Mouse (Mus musculus) common myeloid progenitor, adult 5-6 weeks (primary cell): ENCODE measurements around the gene Spred3. TPM values are rescaled to one million over a fixed set of nuclear protein-coding genes. Genes with fewer than 3 reads are reported as not detected.
"Not testable (repeated sequence)": the region's sequence is repeated elsewhere in the genome, so short reads cannot be mapped to it uniquely, and the experiment has no call there.

Source experiments
- ATAC-seq: replicated peaks from 2 replicates; pipeline ENCODE4 v1.8.0; 2016; ENCODE audit warnings: low read depth, mild to moderate bottlenecking, moderate TSS enrichment, inconsistent platforms; ENCODE audit not compliant: poor library complexity, severe bottlenecking
- total RNA-seq: library from RNA; stranded (forward); fragments of 200-1000, 187-1606 nt; gene quantifications from 2 replicates; pipeline ENCODE4 v1.2.3, GENCODE M21; 2017

Gene Spred3
- total RNA-seq, 1 experiment from 2014 or later: 3.8 TPM

DNA sequence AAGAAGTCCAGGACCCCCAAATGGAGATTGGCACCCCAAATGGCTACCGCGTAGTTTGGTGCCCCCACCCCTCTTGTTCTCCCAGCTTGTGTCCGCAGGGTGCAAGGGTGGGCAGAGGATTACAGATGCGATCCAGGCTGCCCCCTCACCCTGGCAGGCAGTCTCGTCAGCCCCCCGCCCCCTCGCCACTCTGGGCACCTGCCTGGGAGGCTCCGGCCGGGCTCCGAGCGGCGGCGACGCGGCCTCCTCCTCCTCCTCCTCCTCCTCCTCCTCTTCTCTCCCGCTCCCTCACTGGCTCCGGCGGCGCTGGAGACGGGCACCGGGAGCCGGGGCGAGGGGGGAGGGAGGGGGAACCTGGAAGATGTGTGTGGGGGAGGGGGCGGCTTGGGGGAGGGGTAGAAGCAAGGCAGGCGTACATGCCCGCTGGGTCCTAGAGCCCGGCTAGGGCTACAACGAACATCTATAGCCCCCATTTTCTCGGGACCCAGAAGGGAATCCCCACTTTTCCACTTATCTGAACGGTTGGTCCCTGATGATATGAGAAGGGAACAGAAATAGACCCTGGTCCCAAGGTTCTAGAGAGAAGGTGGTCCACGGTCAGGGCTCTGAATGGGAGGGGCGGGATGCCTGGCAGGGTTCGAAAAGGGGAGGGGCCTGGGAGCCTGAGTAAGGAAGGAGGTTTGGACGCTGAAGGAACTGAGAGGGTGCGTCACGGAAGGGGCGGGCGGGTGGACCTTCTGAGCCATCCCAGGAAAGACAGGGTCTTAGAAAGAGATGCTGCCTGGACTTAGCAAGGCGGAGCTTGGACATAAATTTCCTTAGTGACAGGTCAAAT is 763 bp downstream of the Spred3 start:
- ATAC-seq: peak; percentile 69

DNA sequence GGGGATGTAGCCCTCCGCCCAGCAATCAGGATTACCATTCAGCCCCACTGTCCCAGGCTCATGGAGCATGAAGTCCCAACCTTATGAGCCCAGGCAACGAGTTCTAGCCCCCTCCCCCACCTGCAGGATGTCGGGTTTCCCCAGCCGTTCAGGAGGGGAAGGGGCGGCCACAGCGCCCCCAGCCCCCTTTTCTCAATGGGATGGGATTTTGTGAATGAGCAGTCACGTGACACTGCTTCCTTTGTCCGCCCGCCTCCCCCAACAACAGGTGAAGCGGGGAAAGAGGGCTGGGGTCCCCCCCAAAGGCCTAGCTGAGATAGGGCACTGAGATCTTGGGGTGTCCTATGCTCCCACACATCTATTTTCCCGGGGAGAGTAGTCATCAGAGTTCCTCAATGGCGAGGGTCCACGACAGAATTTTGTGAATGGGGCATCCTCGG is 1.4 kb downstream of the Spred3 start:
- no peak for ATAC-seq

- ATAC-seq: no peak
Observed at GRCm38 (mm10) chr7:29168121-29168695, 2.0 kb downstream of the Spred3 start.

GRCm38 (mm10) chr7:29167656-29168055 is 2.6 kb downstream of the Spred3 start:
- no peak for ATAC-seq

DNA sequence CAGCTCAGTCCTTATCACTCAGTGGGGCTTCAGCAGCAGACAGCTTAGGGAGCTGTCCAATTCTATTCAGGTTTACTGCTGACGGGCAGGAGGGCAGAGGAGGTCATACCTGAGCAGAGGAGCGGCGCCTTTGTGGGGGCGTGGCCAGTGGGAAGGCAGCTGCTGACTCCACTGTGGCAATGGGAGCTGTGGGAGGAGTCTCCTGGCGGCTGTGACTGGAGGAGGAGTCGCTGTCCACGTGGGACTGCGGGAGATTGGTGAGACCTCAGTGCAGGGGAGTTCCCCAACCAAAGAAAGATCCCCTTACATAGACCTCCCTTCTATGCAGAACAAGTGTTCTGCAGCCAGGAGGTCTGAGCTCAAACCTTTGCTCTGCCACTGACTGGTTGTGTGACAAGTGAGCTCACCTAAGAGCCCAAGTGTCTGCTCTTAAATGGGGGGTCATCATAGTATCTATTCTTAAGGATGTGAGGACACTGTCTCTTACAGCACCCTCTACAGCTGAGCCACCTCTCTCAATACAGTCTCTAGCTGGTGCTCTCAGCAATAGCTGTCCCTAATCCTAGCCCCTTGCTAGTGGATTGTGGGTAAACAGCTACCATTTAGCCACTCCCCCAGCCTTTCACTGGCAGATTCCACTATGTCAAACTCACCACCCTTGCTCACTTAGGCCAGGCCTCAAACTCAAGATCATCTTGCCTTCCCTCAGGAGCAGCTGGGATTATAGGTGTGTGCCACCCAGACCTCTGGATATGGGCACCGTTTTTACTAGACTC is 7.3 kb downstream of the Spred3 start:
- peak; percentile 97 for ATAC-seq

DNA sequence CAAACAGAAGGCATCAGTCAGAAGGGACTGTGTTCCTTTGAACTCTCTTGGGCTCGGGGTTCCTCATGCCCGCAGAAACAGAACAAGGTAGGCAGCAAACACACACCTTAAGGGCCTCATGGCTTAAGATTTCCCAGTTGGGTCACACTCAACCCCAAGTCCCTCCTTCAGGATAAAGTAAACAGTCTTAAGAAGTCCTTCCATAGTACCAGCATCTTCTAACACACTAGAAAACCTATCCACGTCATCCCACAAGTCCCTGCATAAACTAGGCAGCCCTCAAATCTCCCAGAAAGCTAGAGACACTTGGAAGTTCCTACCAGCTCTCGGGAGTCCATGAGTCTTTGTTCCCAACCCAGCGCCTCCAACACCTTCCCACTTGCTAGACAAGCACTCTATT is 7.9 kb downstream of the Spred3 start:
- ATAC-seq: no peak

DNA sequence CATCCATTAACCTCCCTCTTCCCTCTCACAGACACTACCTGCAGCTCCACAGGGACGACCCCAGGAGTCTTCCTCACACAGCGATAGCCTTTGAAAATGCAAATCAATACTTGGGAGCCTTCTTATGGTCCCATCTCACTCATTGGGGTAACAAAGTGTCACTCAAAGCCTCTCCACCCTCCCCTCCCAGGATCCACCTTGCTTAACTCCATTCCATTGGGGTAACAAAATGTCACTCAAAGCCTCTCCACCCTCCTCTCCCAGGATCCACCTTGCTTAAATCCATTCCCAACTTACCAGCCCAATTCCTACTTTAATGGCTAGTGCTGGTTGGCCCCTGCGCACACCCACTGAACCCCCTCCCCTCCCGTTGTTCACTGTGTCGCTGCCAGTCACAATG is 11.9 kb downstream of the Spred3 start:
- no peak for ATAC-seq

GRCm38 (mm10) chr7:29155838-29156782 is 14.1 kb downstream of the Spred3 start, which contains the start of gene Fam98c:
Fam98c (minus strand) TSS chr7:29156234.
- peak; percentile 96 for ATAC-seq

DNA sequence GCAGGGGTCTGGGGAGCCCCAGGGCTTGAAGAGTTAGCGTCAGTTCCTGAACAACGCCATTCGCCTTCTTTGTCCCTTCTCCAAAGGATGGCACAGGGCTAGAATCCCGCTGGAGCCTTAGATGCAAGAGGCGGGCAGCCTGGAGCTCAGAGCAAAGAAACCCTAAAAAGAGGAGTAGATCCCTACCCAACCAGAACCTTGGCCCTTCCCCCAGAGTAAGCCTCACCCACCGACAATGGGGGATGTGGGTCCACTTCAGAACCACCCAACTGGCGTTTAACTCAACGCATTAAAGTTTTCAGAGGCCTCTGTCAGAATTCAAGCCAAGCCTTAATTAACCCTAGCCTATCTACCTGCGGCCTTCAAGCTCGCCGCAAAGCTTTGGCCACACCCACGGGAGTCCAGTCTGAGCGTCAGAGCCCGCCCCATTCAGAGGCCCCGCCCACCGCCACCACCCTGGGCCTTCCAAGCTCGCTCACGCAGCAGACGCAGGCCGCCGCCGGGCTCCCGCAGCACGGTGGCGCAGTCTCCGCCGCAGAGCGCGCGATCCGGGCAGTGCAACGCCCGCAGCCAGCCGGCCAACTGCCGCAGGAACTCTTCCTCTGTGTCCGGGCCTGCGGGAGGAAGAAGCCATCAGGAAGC is 14.9 kb downstream of the Spred3 start:
- peak; percentile 75 for ATAC-seq

- no peak for ATAC-seq
Observed at GRCm38 (mm10) chr7:29154018-29154720, 16.0 kb downstream of the Spred3 start.

GRCm38 (mm10) chr7:29151486-29151885 is 18.7 kb downstream of the Spred3 start:
- no peak for ATAC-seq

DNA sequence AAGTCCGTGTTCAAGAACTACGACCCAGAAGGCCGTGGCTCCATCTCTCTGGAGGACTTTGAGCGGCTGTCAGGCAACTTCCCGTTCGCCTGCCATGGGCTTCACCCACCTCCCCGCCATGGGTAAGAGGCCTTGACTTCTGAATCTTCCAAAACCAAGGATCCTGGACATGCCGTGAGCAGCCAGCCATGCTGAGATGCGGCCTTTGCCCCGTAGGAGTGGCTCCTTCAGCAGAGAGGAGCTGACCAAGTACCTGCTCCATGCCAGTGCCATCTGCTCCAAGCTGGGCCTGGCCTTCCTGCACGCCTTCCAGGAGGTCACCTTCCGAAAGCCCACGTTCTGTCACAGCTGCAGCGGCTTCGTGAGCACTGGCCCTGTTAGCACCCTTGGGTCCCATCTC is 21.4 kb downstream of the Spred3 start:
- no peak for ATAC-seq

DNA sequence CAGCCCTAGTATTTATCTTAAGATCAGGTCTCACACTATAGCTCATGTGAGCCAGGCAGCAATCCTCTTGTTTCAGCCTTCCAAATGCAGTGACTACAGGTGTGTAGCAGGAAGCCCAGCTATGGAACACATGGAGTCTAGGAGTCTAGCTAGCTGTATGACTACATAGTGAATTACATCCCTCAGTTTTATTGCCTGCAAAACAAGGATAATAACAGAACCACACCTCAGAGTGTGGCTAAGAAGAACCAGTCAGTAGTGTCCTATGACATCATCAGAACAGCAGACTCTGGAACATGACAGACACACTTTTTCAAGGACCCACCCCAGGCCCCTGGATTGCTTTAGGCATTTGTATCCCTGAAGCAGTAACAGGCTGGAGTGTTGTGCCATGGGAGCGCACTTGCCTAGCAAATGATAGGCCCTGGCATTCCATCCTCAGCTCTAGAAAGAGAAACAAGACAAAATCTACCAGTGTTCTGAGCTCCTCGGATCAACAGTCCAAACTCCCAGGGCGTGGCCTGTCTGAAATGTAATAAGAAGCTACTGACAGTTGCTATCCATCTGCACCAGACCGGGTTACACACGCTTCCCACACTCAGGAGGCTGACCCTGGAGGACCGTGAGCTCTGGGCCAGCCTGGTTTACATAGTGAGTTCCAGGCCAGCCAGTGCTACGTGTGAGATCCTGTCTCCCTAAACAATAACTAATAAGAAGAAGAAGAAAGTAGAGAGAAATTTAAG is 23.4 kb downstream of the Spred3 start:
- ATAC-seq: no peak

DNA sequence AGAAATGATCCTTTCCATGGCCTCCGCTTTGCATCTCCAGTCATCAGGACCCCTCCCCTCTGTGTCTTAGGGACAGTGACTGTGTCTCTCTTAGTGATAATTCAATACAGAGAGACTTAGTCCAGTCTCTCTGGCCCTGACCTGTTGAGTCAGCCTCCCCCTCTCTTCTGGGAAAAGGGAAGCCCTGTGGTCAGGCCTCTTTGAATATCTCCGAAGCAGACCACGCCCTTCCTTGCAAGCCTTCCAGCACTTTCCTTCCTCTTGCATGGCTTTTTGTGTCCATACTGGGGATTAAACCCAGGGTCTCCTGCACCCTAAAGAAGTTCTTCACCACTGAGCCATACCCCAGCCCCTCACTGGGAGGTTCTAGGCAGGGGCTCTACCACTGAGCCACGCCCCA is 26.2 kb downstream of the Spred3 start:
- peak; percentile 91 for ATAC-seq

GRCm38 (mm10) chr7:29141416-29141815 is 28.8 kb downstream of the Spred3 start:
- ATAC-seq: no peak

- not testable (repeated sequence) for ATAC-seq
Observed at GRCm38 (mm10) chr7:29139237-29139636, 31.0 kb downstream of the Spred3 start.

DNA sequence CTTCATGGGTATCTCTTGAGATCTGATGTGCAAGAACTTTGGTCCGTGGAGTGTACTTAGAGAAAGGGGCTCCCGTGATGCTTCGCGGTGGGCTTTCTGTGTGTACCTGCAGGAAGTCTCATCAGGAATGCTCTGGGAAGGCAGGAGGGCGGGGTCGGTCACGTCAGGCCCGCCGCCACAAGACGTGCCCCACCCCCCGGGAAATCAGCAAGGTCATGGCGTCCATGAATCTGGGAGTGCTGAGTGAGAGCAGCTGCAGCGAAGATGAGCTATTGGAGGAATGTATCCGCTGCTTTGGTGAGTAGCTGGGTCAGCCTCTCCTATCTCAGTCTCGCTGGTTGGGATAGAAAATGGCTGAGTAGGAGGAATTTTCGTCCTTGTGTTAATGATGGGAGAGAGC is 32.8 kb downstream of the Spred3 start:
- no peak for ATAC-seq
